In the genomic region with DNA sequence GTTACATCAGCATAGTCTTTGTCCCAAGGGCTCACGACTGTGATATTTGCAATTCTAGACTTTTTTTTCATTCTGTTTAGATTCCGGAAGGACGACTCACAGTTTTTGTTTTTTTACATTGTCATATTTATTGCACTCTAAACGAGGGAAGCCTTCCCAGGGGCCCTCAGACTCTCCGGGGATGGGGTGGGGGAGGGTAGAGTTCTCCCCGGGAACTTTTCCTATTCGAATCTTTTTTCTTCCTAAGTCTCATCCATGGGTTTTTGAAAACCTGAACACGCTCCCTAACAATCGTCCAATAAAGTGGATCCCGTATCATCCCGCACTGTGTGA, we compare ENCODE assay signal across 9 mouse cellular contexts.
A peak's percentile ranks its signal among the peaks of the same experiment; 100 is the strongest.
DNase-seq lines count a peak whose midpoint lies in the region; ATAC-seq and TF ChIP-seq lines count a peak whose summit lies in the region.
"Had no signal": no experiment of that assay in that cellular context is flagged by ENCODE, and none has a peak within 500 bp of the region (broad histone marks: within the 10 kb centered on the region; RNA-seq: fewer than 3 reads in every experiment).

No protein-coding gene starts in this region.

- no peak for TF ChIP-seq CTCF in intestine, postnatal 0 days (IDR thresholded peaks at IDR 0.05; ENCODE audit: low read depth)
- no peak for TF ChIP-seq CTCF in midbrain, postnatal 0 days (IDR thresholded peaks at IDR 0.05)

- WGBS in hindbrain, embryonic 11.5 days = 2% methylated on average over 11 of the region's 11 CpGs
- 3% methylated on average over 11 of the region's 11 CpGs for WGBS in hindbrain, embryonic 16.5 days
- WGBS in embryonic facial prominence, embryonic 11.5 days = 2% methylated on average over 11 of the region's 11 CpGs
- WGBS in intestine, postnatal 0 days = 3% methylated on average over 11 of the region's 11 CpGs
- WGBS in midbrain, postnatal 0 days = 6% methylated on average over 11 of the region's 11 CpGs

- peak overlapping the region; percentile 26 for H3K4me2 ChIP-seq in hindbrain, embryonic 11.5 days (replicated peaks; ENCODE audit: low read depth, low read length)
- H3K4me2 ChIP-seq in hindbrain, embryonic 16.5 days (ENCODE audit: low read length) = no peak overlapping the region
- H3K4me2 ChIP-seq in embryonic facial prominence, embryonic 11.5 days (ENCODE audit: low read depth, low read length) = peak overlapping the region; percentile 19
- H3K4me2 ChIP-seq in intestine, postnatal 0 days (replicated peaks; ENCODE audit: low read depth) = 0 out of 2 replicates have a peak overlapping the region, but pooled peaks have one; percentile 9
- H3K4me2 ChIP-seq in midbrain, postnatal 0 days (ENCODE audit: low read depth, low read length, poor library complexity, severe bottlenecking) = 0 out of 2 replicates have a peak overlapping the region, but pooled peaks have one; percentile 26

- H3K36me3 ChIP-seq in hindbrain, embryonic 11.5 days (ENCODE audit: control insufficient read depth, insufficient read depth, low read length) = no peaks in the 10 kb centered on the region
- no peaks in the 10 kb centered on the region for H3K36me3 ChIP-seq in hindbrain, embryonic 16.5 days (ENCODE audit: control insufficient read depth, insufficient read depth, low read length)
- no peaks in the 10 kb centered on the region for H3K36me3 ChIP-seq in embryonic facial prominence, embryonic 11.5 days (replicated peaks; ENCODE audit: control insufficient read depth, insufficient read depth, low read depth, low read length)
- no peaks in the 10 kb centered on the region for H3K36me3 ChIP-seq in intestine, postnatal 0 days (ENCODE audit: control insufficient read depth, insufficient read depth)
- H3K36me3 ChIP-seq in midbrain, postnatal 0 days (ENCODE audit: insufficient read depth, low read length) = no peaks in the 10 kb centered on the region

- peak; percentile 43 for DNase-seq in hindbrain, embryonic 11.5 days (ENCODE audit: low spot score)
- DNase-seq in embryonic facial prominence, embryonic 11.5 days (ENCODE audit: low spot score) = no peak
- DNase-seq in midbrain, postnatal 0 days (ENCODE audit: low spot score) = no peak
- no peak for DNase-seq in ovary, adult 18-20 months (ENCODE audit: low spot score)
- DNase-seq in layer of hippocampus, adult 9-10 months (ENCODE audit: low spot score) = no peak
- DNase-seq: layer of hippocampus, postnatal 36 days; right cerebral cortex, adult 18-20 months had no signal

- peaks cover 20% of the 10 kb centered on the region for H3K4me1 ChIP-seq in hindbrain, embryonic 11.5 days (replicated peaks; ENCODE audit: control insufficient read depth, insufficient read depth, low read length)
- H3K4me1 ChIP-seq in hindbrain, embryonic 16.5 days (ENCODE audit: control insufficient read depth, insufficient read depth, low read depth, low read length) = peaks cover 3% of the 10 kb centered on the region
- peaks cover 12% of the 10 kb centered on the region for H3K4me1 ChIP-seq in embryonic facial prominence, embryonic 11.5 days (ENCODE audit: control insufficient read depth, insufficient read depth, low read length)
- no peaks in the 10 kb centered on the region for H3K4me1 ChIP-seq in intestine, postnatal 0 days (replicated peaks; ENCODE audit: control insufficient read depth, insufficient read depth, low read length)
- H3K4me1 ChIP-seq in midbrain, postnatal 0 days (ENCODE audit: insufficient read depth, low read length) = peaks cover 15% of the 10 kb centered on the region; the same call in 1 of the 2 replicates

- H3K9ac ChIP-seq in hindbrain, embryonic 11.5 days (ENCODE audit: low read depth, low read length) = no peak overlapping the region
- no peak overlapping the region for H3K9ac ChIP-seq in hindbrain, embryonic 16.5 days (ENCODE audit: low read depth, low read length)
- H3K9ac ChIP-seq in embryonic facial prominence, embryonic 11.5 days (replicated peaks; ENCODE audit: low read length) = no peak overlapping the region
- H3K9ac ChIP-seq in intestine, postnatal 0 days (ENCODE audit: low read depth, low read length) = no peak overlapping the region
- no peak overlapping the region for H3K9ac ChIP-seq in midbrain, postnatal 0 days (replicated peaks; ENCODE audit: low read length, poor library complexity, severe bottlenecking)

- no peak for ATAC-seq in hindbrain, embryonic 11.5 days (ENCODE audit: low FRiP score)
- ATAC-seq in hindbrain, embryonic 16.5 days = no peak
- no peak for ATAC-seq in embryonic facial prominence, embryonic 11.5 days (replicated peaks; ENCODE audit: insufficient number of reproducible peaks, low FRiP score, low TSS enrichment, low read depth)
- no peak for ATAC-seq in intestine, postnatal 0 days
- no peak for ATAC-seq in midbrain, postnatal 0 days (ENCODE audit: low FRiP score)

- H3K27me3 ChIP-seq in hindbrain, embryonic 11.5 days (ENCODE audit: control insufficient read depth, insufficient read depth, low read length) = 0 out of 2 replicates have a peak, but pooled peaks cover 2% of the 10 kb centered on the region
- peaks cover 11% of the 10 kb centered on the region for H3K27me3 ChIP-seq in hindbrain, embryonic 16.5 days (replicated peaks; ENCODE audit: control insufficient read depth, insufficient read depth, low read length)
- H3K27me3 ChIP-seq in embryonic facial prominence, embryonic 11.5 days (ENCODE audit: control insufficient read depth, insufficient read depth, low read length) = no peaks in the 10 kb centered on the region
- H3K27me3 ChIP-seq in intestine, postnatal 0 days (replicated peaks; ENCODE audit: control insufficient read depth, insufficient read depth, low read length) = peaks cover 55% of the 10 kb centered on the region; the same call in 1 of the 2 replicates
- H3K27me3 ChIP-seq in midbrain, postnatal 0 days (ENCODE audit: insufficient read depth, low read length) = no peaks in the 10 kb centered on the region; the same call in 1 of the 2 replicates

- H3K4me3 ChIP-seq in hindbrain, embryonic 11.5 days (ENCODE audit: low read depth, low read length) = no peak overlapping the region
- H3K4me3 ChIP-seq in hindbrain, embryonic 16.5 days (ENCODE audit: low read length) = no peak overlapping the region
- no peak overlapping the region for H3K4me3 ChIP-seq in embryonic facial prominence, embryonic 11.5 days (ENCODE audit: low read depth, low read length)
- 0 out of 2 replicates have a peak overlapping the region, but pooled peaks have one; percentile 0 for H3K4me3 ChIP-seq in intestine, postnatal 0 days (ENCODE audit: low read depth, low read length)
- H3K4me3 ChIP-seq in midbrain, postnatal 0 days (ENCODE audit: low read depth, low read length) = no peak overlapping the region

- H3K27ac ChIP-seq in hindbrain, embryonic 11.5 days (ENCODE audit: low read depth, low read length) = no peak overlapping the region
- H3K27ac ChIP-seq in hindbrain, embryonic 16.5 days (ENCODE audit: low read depth, low read length) = no peak overlapping the region
- no peak overlapping the region for H3K27ac ChIP-seq in embryonic facial prominence, embryonic 11.5 days (replicated peaks; ENCODE audit: low read depth, low read length)
- H3K27ac ChIP-seq in intestine, postnatal 0 days (ENCODE audit: low read depth, low read length) = no peak overlapping the region
- H3K27ac ChIP-seq in midbrain, postnatal 0 days (ENCODE audit: low read depth, low read length) = no peak overlapping the region

- H3K9me3 ChIP-seq in hindbrain, embryonic 11.5 days (ENCODE audit: control insufficient read depth, low read length) = no peaks in the 10 kb centered on the region
- H3K9me3 ChIP-seq in hindbrain, embryonic 16.5 days (ENCODE audit: control insufficient read depth, low read length) = no peaks in the 10 kb centered on the region
- no peaks in the 10 kb centered on the region for H3K9me3 ChIP-seq in embryonic facial prominence, embryonic 11.5 days (replicated peaks; ENCODE audit: control insufficient read depth, low read length)
- no peaks in the 10 kb centered on the region for H3K9me3 ChIP-seq in intestine, postnatal 0 days (ENCODE audit: control insufficient read depth)
- H3K9me3 ChIP-seq in midbrain, postnatal 0 days (ENCODE audit: low read length) = no peaks in the 10 kb centered on the region
